Mouse (Mus musculus): Measurements from ENCODE around the gene Olfr1033. TPM values are rescaled to one million over a fixed set of nuclear protein-coding genes. Genes with fewer than 3 reads are reported as not detected.

The Olfr1033 gene
- 4.3 TPM for polyA plus RNA-seq (2014; fragmentation: Illumina TruSeq; extraction: RNeasy Lipid Tissue Mini Kit (QIAGEN cat#74804); ENCODE audit: low read depth, low replicate concordance)

GRCm38 (mm10) chr2:86020406-86020805, at the start of gene Olfr1033:
Gene Olfr1033, plus strand, starts transcription at chr2:86020633.

GRCm38 (mm10) chr2:85973595-85973994, 46.8 kb upstream of the Olfr1033 start, which contains the start of gene Olfr1029:
Gene Olfr1029, plus strand, starts transcription at chr2:85973895.

GRCm38 (mm10) chr2:85978976-85979375, 41.5 kb upstream of the Olfr1033 start, which contains the start of gene Olfr1030:
Gene Olfr1030, plus strand, starts transcription at chr2:85979276.

GRCm38 (mm10) chr2:85990004-85990403, 30.4 kb upstream of the Olfr1033 start, which contains the start of gene Olfr1031:
Gene Olfr1031, plus strand, starts transcription at chr2:85990304.

GRCm38 (mm10) chr2:86005240-86005639, 15.2 kb upstream of the Olfr1033 start, which contains the start of gene Olfr1032:
Gene Olfr1032, plus strand, starts transcription at chr2:86005540.

GRCm38 (mm10) chr2:86045561-86045960, 25.1 kb downstream of the Olfr1033 start, which contains the start of gene Olfr1034:
Gene Olfr1034, plus strand, starts transcription at chr2:86045861.

GRCm38 (mm10) chr2:86073692-86074091, 53.3 kb downstream of the Olfr1033 start, which contains the start of gene Olfr1036:
Gene Olfr1036, plus strand, starts transcription at chr2:86073992.

GRCm38 (mm10) chr2:86087285-86087684, 66.9 kb downstream of the Olfr1033 start, which contains the start of gene Olfr1037:
Gene Olfr1037, minus strand, starts transcription at chr2:86087385.

Other genes starting within 250 kb of the Olfr1033 start
- gene Olfr1014, start 247.9 kb upstream of the Olfr1033 start, polyA plus RNA-seq (2014; fragmentation: Illumina TruSeq; extraction: RNeasy Lipid Tissue Mini Kit (QIAGEN cat#74804); ENCODE audit: low read depth, low replicate concordance) = not detected
- gene Olfr1015, start 238.6 kb upstream of the Olfr1033 start, polyA plus RNA-seq (2014; fragmentation: Illumina TruSeq; extraction: RNeasy Lipid Tissue Mini Kit (QIAGEN cat#74804); ENCODE audit: low read depth, low replicate concordance) = not detected
- gene Olfr1016, start 218.1 kb upstream of the Olfr1033 start, polyA plus RNA-seq (2014; fragmentation: Illumina TruSeq; extraction: RNeasy Lipid Tissue Mini Kit (QIAGEN cat#74804); ENCODE audit: low read depth, low replicate concordance) = not detected
- not detected for gene Olfr1018, start 202.2 kb upstream of the Olfr1033 start, polyA plus RNA-seq (2014; fragmentation: Illumina TruSeq; extraction: RNeasy Lipid Tissue Mini Kit (QIAGEN cat#74804); ENCODE audit: low read depth, low replicate concordance)
- not detected for gene Olfr1019, start 175.2 kb upstream of the Olfr1033 start, polyA plus RNA-seq (2014; fragmentation: Illumina TruSeq; extraction: RNeasy Lipid Tissue Mini Kit (QIAGEN cat#74804); ENCODE audit: low read depth, low replicate concordance)
- not detected for gene Olfr1020, start 173.6 kb upstream of the Olfr1033 start, polyA plus RNA-seq (2014; fragmentation: Illumina TruSeq; extraction: RNeasy Lipid Tissue Mini Kit (QIAGEN cat#74804); ENCODE audit: low read depth, low replicate concordance)
- gene Olfr1022, start 152.0 kb upstream of the Olfr1033 start, polyA plus RNA-seq (2014; fragmentation: Illumina TruSeq; extraction: RNeasy Lipid Tissue Mini Kit (QIAGEN cat#74804); ENCODE audit: low read depth, low replicate concordance) = not detected
- gene Olfr1023, start 135.0 kb upstream of the Olfr1033 start, polyA plus RNA-seq (2014; fragmentation: Illumina TruSeq; extraction: RNeasy Lipid Tissue Mini Kit (QIAGEN cat#74804); ENCODE audit: low read depth, low replicate concordance) = not detected
- not detected for gene Olfr1024, start 115.6 kb upstream of the Olfr1033 start, polyA plus RNA-seq (2014; fragmentation: Illumina TruSeq; extraction: RNeasy Lipid Tissue Mini Kit (QIAGEN cat#74804); ENCODE audit: low read depth, low replicate concordance)
- not detected for gene Olfr1025-ps1, start 105.4 kb upstream of the Olfr1033 start, polyA plus RNA-seq (2014; fragmentation: Illumina TruSeq; extraction: RNeasy Lipid Tissue Mini Kit (QIAGEN cat#74804); ENCODE audit: low read depth, low replicate concordance)
- gene Olfr1026, start 99.1 kb upstream of the Olfr1033 start, polyA plus RNA-seq (2014; fragmentation: Illumina TruSeq; extraction: RNeasy Lipid Tissue Mini Kit (QIAGEN cat#74804); ENCODE audit: low read depth, low replicate concordance) = not detected
- not detected for gene Olfr1028, start 70.2 kb upstream of the Olfr1033 start, polyA plus RNA-seq (2014; fragmentation: Illumina TruSeq; extraction: RNeasy Lipid Tissue Mini Kit (QIAGEN cat#74804); ENCODE audit: low read depth, low replicate concordance)
- not detected for gene Olfr1029, start 46.7 kb upstream of the Olfr1033 start, polyA plus RNA-seq (2014; fragmentation: Illumina TruSeq; extraction: RNeasy Lipid Tissue Mini Kit (QIAGEN cat#74804); ENCODE audit: low read depth, low replicate concordance)
- not detected for gene Olfr1030, start 41.4 kb upstream of the Olfr1033 start, polyA plus RNA-seq (2014; fragmentation: Illumina TruSeq; extraction: RNeasy Lipid Tissue Mini Kit (QIAGEN cat#74804); ENCODE audit: low read depth, low replicate concordance)
- gene Olfr1031, start 30.3 kb upstream of the Olfr1033 start, polyA plus RNA-seq (2014; fragmentation: Illumina TruSeq; extraction: RNeasy Lipid Tissue Mini Kit (QIAGEN cat#74804); ENCODE audit: low read depth, low replicate concordance) = not detected
- not detected for gene Olfr1032, start 15.1 kb upstream of the Olfr1033 start, polyA plus RNA-seq (2014; fragmentation: Illumina TruSeq; extraction: RNeasy Lipid Tissue Mini Kit (QIAGEN cat#74804); ENCODE audit: low read depth, low replicate concordance)
- 0.69 TPM for gene Olfr1034, start 25.2 kb downstream of the Olfr1033 start, polyA plus RNA-seq (2014; fragmentation: Illumina TruSeq; extraction: RNeasy Lipid Tissue Mini Kit (QIAGEN cat#74804); ENCODE audit: low read depth, low replicate concordance)
- gene Olfr1036, start 53.4 kb downstream of the Olfr1033 start, polyA plus RNA-seq (2014; fragmentation: Illumina TruSeq; extraction: RNeasy Lipid Tissue Mini Kit (QIAGEN cat#74804); ENCODE audit: low read depth, low replicate concordance) = not detected
- not detected for gene Olfr1037, start 66.8 kb downstream of the Olfr1033 start, polyA plus RNA-seq (2014; fragmentation: Illumina TruSeq; extraction: RNeasy Lipid Tissue Mini Kit (QIAGEN cat#74804); ENCODE audit: low read depth, low replicate concordance)
- gene Olfr1039, start 115.3 kb downstream of the Olfr1033 start, polyA plus RNA-seq (2014; fragmentation: Illumina TruSeq; extraction: RNeasy Lipid Tissue Mini Kit (QIAGEN cat#74804); ENCODE audit: low read depth, low replicate concordance) = not detected
- not detected for gene Olfr1040, start 126.1 kb downstream of the Olfr1033 start, polyA plus RNA-seq (2014; fragmentation: Illumina TruSeq; extraction: RNeasy Lipid Tissue Mini Kit (QIAGEN cat#74804); ENCODE audit: low read depth, low replicate concordance)
- not detected for gene Olfr1042, start 141.2 kb downstream of the Olfr1033 start, polyA plus RNA-seq (2014; fragmentation: Illumina TruSeq; extraction: RNeasy Lipid Tissue Mini Kit (QIAGEN cat#74804); ENCODE audit: low read depth, low replicate concordance)
- gene Olfr1043, start 146.9 kb downstream of the Olfr1033 start, polyA plus RNA-seq (2014; fragmentation: Illumina TruSeq; extraction: RNeasy Lipid Tissue Mini Kit (QIAGEN cat#74804); ENCODE audit: low read depth, low replicate concordance) = not detected
- not detected for gene Olfr1044, start 157.2 kb downstream of the Olfr1033 start, polyA plus RNA-seq (2014; fragmentation: Illumina TruSeq; extraction: RNeasy Lipid Tissue Mini Kit (QIAGEN cat#74804); ENCODE audit: low read depth, low replicate concordance)
- gene Olfr52, start 165.1 kb downstream of the Olfr1033 start, polyA plus RNA-seq (2014; fragmentation: Illumina TruSeq; extraction: RNeasy Lipid Tissue Mini Kit (QIAGEN cat#74804); ENCODE audit: low read depth, low replicate concordance) = not detected
- not detected for gene Olfr1045, start 182.4 kb downstream of the Olfr1033 start, polyA plus RNA-seq (2014; fragmentation: Illumina TruSeq; extraction: RNeasy Lipid Tissue Mini Kit (QIAGEN cat#74804); ENCODE audit: low read depth, low replicate concordance)
- gene Olfr1046, start 198.7 kb downstream of the Olfr1033 start, polyA plus RNA-seq (2014; fragmentation: Illumina TruSeq; extraction: RNeasy Lipid Tissue Mini Kit (QIAGEN cat#74804); ENCODE audit: low read depth, low replicate concordance) = not detected
- gene Olfr1047, start 210.8 kb downstream of the Olfr1033 start, polyA plus RNA-seq (2014; fragmentation: Illumina TruSeq; extraction: RNeasy Lipid Tissue Mini Kit (QIAGEN cat#74804); ENCODE audit: low read depth, low replicate concordance) = not detected
- gene Olfr1048, start 219.7 kb downstream of the Olfr1033 start, polyA plus RNA-seq (2014; fragmentation: Illumina TruSeq; extraction: RNeasy Lipid Tissue Mini Kit (QIAGEN cat#74804); ENCODE audit: low read depth, low replicate concordance) = not detected
- not detected for gene Olfr1049, start 237.7 kb downstream of the Olfr1033 start, polyA plus RNA-seq (2014; fragmentation: Illumina TruSeq; extraction: RNeasy Lipid Tissue Mini Kit (QIAGEN cat#74804); ENCODE audit: low read depth, low replicate concordance)

All from kidney, adult 10 weeks (tissue).